Mouse (Mus musculus): ENCODE measurements around the gene Hoxc13.

DNA sequence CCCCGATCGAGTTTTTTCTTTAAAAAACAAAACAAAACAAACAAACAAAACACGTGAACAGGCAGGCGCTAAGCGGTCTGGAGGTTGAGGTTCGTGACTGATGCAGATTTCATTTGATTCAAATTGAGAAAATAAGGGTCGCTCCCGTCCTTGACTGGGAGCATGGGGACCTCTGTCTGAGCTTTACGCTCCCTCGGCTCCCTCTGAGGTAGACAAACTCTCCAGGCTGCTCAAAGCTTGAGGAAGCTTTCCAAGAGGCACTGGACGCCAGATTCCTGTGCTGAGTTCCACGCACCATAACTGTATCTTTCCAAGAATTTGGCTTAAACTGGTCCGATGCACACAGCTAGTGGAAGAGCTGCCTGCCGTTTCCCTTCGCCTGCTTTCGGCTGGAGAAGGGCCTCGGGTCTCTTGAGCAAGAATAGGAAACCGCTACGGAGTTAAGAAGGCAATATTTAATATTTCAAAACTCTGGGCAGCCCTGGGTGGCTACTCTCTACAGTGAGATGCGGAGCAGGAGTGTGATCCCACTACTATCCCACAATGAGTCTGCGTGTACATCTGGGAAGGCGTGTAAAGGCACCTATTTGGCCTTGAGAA, 10.3 kb upstream of the Hoxc13 start:
- no peak for TF ChIP-seq MAX (IDR thresholded peaks at IDR 0.05; ENCODE audit: low read length)
- TF ChIP-seq GATA1 (IDR thresholded peaks at IDR 0.05; ENCODE audit: low read depth, low read length), result no peak
- no peak for TF ChIP-seq CTCF (IDR thresholded peaks at IDR 0.05 in 2 of 3, conservative IDR thresholded peaks at IDR 0.05 in 1 of 3; ENCODE audit: control insufficient read depth in 1 of 3, insufficient read depth in 1 of 3, low read depth in 2 of 3, low read length in 3 of 3, poor library complexity in 1 of 3, severe bottlenecking in 1 of 3)
- no peak for TF ChIP-seq EP300 (IDR thresholded peaks at IDR 0.05; ENCODE audit: low read depth in 1 of 2, low read length in 2 of 2)
- no peak for TF ChIP-seq MYC (IDR thresholded peaks at IDR 0.05; ENCODE audit: low read depth, low read length)

Measured in MEL (cell line).